Comparison of ENCODE assay signal across 12 mouse cellular contexts in the genomic region with DNA sequence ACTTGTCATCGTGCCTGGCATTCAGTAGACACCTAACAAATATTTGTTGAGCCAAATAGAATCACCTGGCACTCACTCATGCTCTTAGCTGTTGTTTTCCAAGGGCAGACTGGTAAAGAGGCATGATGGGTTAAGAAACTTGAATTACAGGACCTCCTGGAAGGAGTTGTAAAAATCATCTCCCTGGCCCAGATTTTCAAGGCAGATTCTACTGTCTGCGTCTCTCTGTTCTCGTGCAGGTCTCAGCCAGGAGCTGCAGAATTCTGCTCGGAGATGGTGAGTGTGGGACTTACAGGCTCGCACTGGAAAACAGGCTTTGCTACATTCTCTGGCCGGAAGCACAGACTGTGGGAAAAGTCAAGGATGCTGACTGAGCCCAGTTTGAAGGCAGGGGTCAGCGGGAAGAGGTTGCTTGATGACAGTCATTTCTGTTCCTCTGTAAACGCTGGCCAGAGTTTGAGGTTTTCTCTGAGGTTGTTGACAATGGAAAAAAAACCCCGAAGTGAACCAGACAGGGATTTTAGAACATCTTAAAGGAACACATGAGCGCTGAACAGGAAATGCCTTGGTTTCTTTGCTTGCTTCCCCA. TPM values are rescaled to one million over a fixed set of nuclear protein-coding genes. Genes with fewer than 3 reads are reported as not detected.
DNase-seq lines count a peak whose midpoint lies in the region; ATAC-seq and TF ChIP-seq lines count a peak whose summit lies in the region.
"Had no signal": no experiment of that assay in that cellular context is flagged by ENCODE, and none has a peak within 500 bp of the region (broad histone marks: within the 10 kb centered on the region; RNA-seq: fewer than 3 reads in every experiment).

No protein-coding gene starts in this region.

- peak; percentile 19 for DNase-seq in heart, adult 8-10 months (ENCODE audit: low spot score)
- no peak for DNase-seq in lung, adult 2 months
- no peak for DNase-seq in layer of hippocampus, adult 18-20 months (ENCODE audit: low spot score in 2 of 2)
- no peak for DNase-seq in right cerebral cortex, postnatal 25 days
- DNase-seq: midbrain, embryonic 14.5 days had no signal

- TF ChIP-seq POLR2A in lung, adult 2 months (IDR thresholded peaks at IDR 0.05; ENCODE audit: borderline replicate concordance, extremely low read depth, low read depth, low read length), result no peak
- TF ChIP-seq POLR2A in embryonic fibroblast, embryonic 13.5 days (IDR thresholded peaks at IDR 0.05; ENCODE audit: low read depth, low read length), result no peak
- TF ChIP-seq POLR2A in small intestine, adult 2 months (IDR thresholded peaks at IDR 0.05; ENCODE audit: low read depth, low read length), result no peak

- H3K4me3 ChIP-seq in heart, embryonic 11.5 days (ENCODE audit: low read depth, low read length), result no peak overlapping the region
- no peak overlapping the region for H3K4me3 ChIP-seq in lung, embryonic 15.5 days
- no peak overlapping the region for H3K4me3 ChIP-seq in lung, adult 2 months (replicated peaks; ENCODE audit: extremely low read depth, low read depth, low read length)
- H3K4me3 ChIP-seq in embryonic fibroblast, embryonic 13.5 days (ENCODE audit: insufficient read depth, low read length), result no peak overlapping the region
- H3K4me3 ChIP-seq in small intestine, adult 2 months (ENCODE audit: low read depth, low read length), result no peak overlapping the region
- H3K4me3 ChIP-seq: limb, embryonic 12.5 days had no signal

- H3K36me3 ChIP-seq in heart, embryonic 11.5 days (ENCODE audit: control insufficient read depth, insufficient read depth, low read length), result no peaks in the 10 kb centered on the region
- H3K36me3 ChIP-seq in lung, embryonic 15.5 days, result no peaks in the 10 kb centered on the region
- no peaks in the 10 kb centered on the region for H3K36me3 ChIP-seq in small intestine, adult 2 months (ENCODE audit: control insufficient read depth, insufficient read depth, low read length)
- H3K36me3 ChIP-seq: limb, embryonic 12.5 days had no signal

- peaks cover 32% of the 10 kb centered on the region for H3K4me1 ChIP-seq in heart, embryonic 11.5 days (ENCODE audit: control insufficient read depth, insufficient read depth, low read length)
- peaks cover 47% of the 10 kb centered on the region for H3K4me1 ChIP-seq in lung, embryonic 15.5 days
- H3K4me1 ChIP-seq in lung, adult 2 months (ENCODE audit: control insufficient read depth, insufficient read depth, low read length), result peaks cover 7% of the 10 kb centered on the region
- H3K4me1 ChIP-seq in embryonic fibroblast, embryonic 13.5 days (ENCODE audit: control insufficient read depth, insufficient read depth, low read length), result peaks cover 24% of the 10 kb centered on the region
- no peaks in the 10 kb centered on the region for H3K4me1 ChIP-seq in small intestine, adult 2 months (ENCODE audit: control insufficient read depth, insufficient read depth, insufficient read length, low read length)

- H3K9ac ChIP-seq in heart, embryonic 11.5 days (ENCODE audit: low read depth, low read length), result no peak overlapping the region
- H3K9ac ChIP-seq in lung, embryonic 15.5 days, result no peak overlapping the region
- H3K9ac ChIP-seq: limb, embryonic 12.5 days had no signal

- 32% methylated on average over 10 of the region's 10 CpGs for WGBS in heart, embryonic 11.5 days (ENCODE audit: insufficient replicate concordance)
- 14% methylated on average over 10 of the region's 10 CpGs for WGBS in lung, embryonic 15.5 days
- 35% methylated on average over 10 of the region's 10 CpGs for WGBS in lung, adult 2 months
- WGBS in small intestine, adult 2 months, result 39% methylated on average over 10 of the region's 10 CpGs

- no peak for TF ChIP-seq CTCF in lung, adult 2 months (IDR thresholded peaks at IDR 0.05; ENCODE audit: insufficient read depth, low read length)
- TF ChIP-seq CTCF in embryonic fibroblast, embryonic 13.5 days (IDR thresholded peaks at IDR 0.05; ENCODE audit: borderline replicate concordance, insufficient read depth, low read length), result no peak
- TF ChIP-seq CTCF in small intestine, adult 2 months (IDR thresholded peaks at IDR 0.05; ENCODE audit: extremely low read depth, insufficient read length, insufficient replicate concordance, low read depth, low read length), result no peak

- no peaks in the 10 kb centered on the region for H3K9me3 ChIP-seq in heart, embryonic 11.5 days (replicated peaks; ENCODE audit: control insufficient read depth, low read length)
- H3K9me3 ChIP-seq in lung, embryonic 15.5 days, result no peaks in the 10 kb centered on the region
- H3K9me3 ChIP-seq: limb, embryonic 12.5 days had no signal

- H3K4me2 ChIP-seq in heart, embryonic 11.5 days, result no peak overlapping the region
- H3K4me2 ChIP-seq in lung, embryonic 15.5 days, result no peak overlapping the region
- H3K4me2 ChIP-seq: limb, embryonic 12.5 days had no signal

- no peak overlapping the region for H3K27ac ChIP-seq in heart, embryonic 11.5 days (ENCODE audit: low read depth, low read length)
- peak overlapping the region; percentile 48 for H3K27ac ChIP-seq in lung, embryonic 15.5 days
- H3K27ac ChIP-seq in embryonic fibroblast, embryonic 13.5 days (ENCODE audit: insufficient read depth, low read length), result 0 out of 2 replicates have a peak overlapping the region, but pooled peaks have one; percentile 2
- peak overlapping the region; percentile 5; the same call in 1 of the 2 replicates for H3K27ac ChIP-seq in small intestine, adult 2 months (ENCODE audit: insufficient read depth, low read depth, low read length)
- H3K27ac ChIP-seq: limb, embryonic 12.5 days had no signal

- ATAC-seq in heart, embryonic 11.5 days (replicated peaks; ENCODE audit: insufficient number of reproducible peaks, low FRiP score, low TSS enrichment), result no peak
- ATAC-seq in lung, embryonic 15.5 days (ENCODE audit: borderline replicate concordance, extremely low read depth, low FRiP score, low TSS enrichment), result no peak
- ATAC-seq: inflammation-experienced regulatory T-cells, adult 6 months had no signal

- peaks cover 78% of the 10 kb centered on the region for H3K27me3 ChIP-seq in heart, embryonic 11.5 days (ENCODE audit: control insufficient read depth, insufficient read depth, low read length)
- H3K27me3 ChIP-seq in lung, embryonic 15.5 days, result no peaks in the 10 kb centered on the region
- no peaks in the 10 kb centered on the region for H3K27me3 ChIP-seq in small intestine, adult 2 months (ENCODE audit: control insufficient read depth, insufficient read depth, low read length)

RNA-seq across cellular contexts. Expression of gene Hoxb1, which starts 38.6 kb away (rescaled TPM):
- total RNA-seq in heart, adult 8-10 months (2022), result not detected
- 0.19 TPM in 1 of 2 replicates, not detected in the other for polyA plus RNA-seq in heart, embryonic 11.5 days (2014; fragmentation: Nextera tagmentation; extraction: Ambion mirVana)
- 0.14 TPM in 1 of 2 replicates, not detected in the other for polyA plus RNA-seq in lung, embryonic 15.5 days (2015; fragmentation: Nextera tagmentation; extraction: Ambion mirVana)
- not detected in 2 replicates for polyA plus RNA-seq in lung, adult 2 months (2012; rRNA removed)
- polyA plus RNA-seq in embryonic fibroblast, embryonic 13.5 days (2011; ENCODE audit: insufficient read length, low read depth, missing spikeins), result not detected in 2 replicates
- polyA plus RNA-seq in small intestine, adult 2 months (2012; rRNA removed), result not detected in 2 replicates
- not detected for total RNA-seq in layer of hippocampus, adult 18-20 months (2021)
- total RNA-seq: gastrocnemius, adult 18-20 months had no signal
- polyA plus RNA-seq: inflammation-experienced regulatory T-cells, adult 6 months; limb, embryonic 12.5 days; midbrain, embryonic 14.5 days had no signal

RNA-seq across cellular contexts. Expression of gene Hoxb2, which starts 53.8 kb away (rescaled TPM):
- under 1 TPM; 0.38 to 0.80 (median 0.64) TPM for total RNA-seq in heart, adult 8-10 months (2022)
- 4.5 and 7.4 TPM in 2 replicates for polyA plus RNA-seq in heart, embryonic 11.5 days (2014; fragmentation: Nextera tagmentation; extraction: Ambion mirVana)
- polyA plus RNA-seq in lung, embryonic 15.5 days (2015; fragmentation: Nextera tagmentation; extraction: Ambion mirVana), result 36.9 and 39.2 TPM in 2 replicates
- 19.7 and 24.7 TPM in 2 replicates for polyA plus RNA-seq in lung, adult 2 months (2012; rRNA removed)
- 6.6 and 11.0 TPM in 2 replicates for polyA plus RNA-seq in embryonic fibroblast, embryonic 13.5 days (2011; ENCODE audit: insufficient read length, low read depth, missing spikeins)
- polyA plus RNA-seq in small intestine, adult 2 months (2012; rRNA removed), result 9.9 TPM in 2 replicates
- not detected for total RNA-seq in layer of hippocampus, adult 18-20 months (2021)
- total RNA-seq: gastrocnemius, adult 18-20 months had no signal
- polyA plus RNA-seq: inflammation-experienced regulatory T-cells, adult 6 months had no signal
